Mouse (Mus musculus) stomach, embryonic 14.5 days (tissue): Measurements from ENCODE around the gene Cd7. TPM values are rescaled to one million over a fixed set of nuclear protein-coding genes. Genes with fewer than 3 reads are reported as not detected.
"Not testable (repeated sequence)": the region's sequence is repeated elsewhere in the genome, so short reads cannot be mapped to it uniquely, and the experiment has no call there.

Experiments
- ATAC-seq: fragments of 200-750 bp; cut with Nextera tagmentation; 2 replicates; pipeline ENCODE4 v1.8.0; 2017; ENCODE audit warnings: low read depth, moderate TSS enrichment; ENCODE audit not compliant: insufficient number of reproducible peaks, insufficient read depth, low FRiP score
- H3K27ac ChIP-seq: fragments of 300-500 bp; sonication (generic); 2 replicates; pipeline ENCODE4 v1.5.1; 2014; ENCODE audit warnings: mild to moderate bottlenecking, low read length, moderate library complexity, mixed read lengths
- H3K27me3 ChIP-seq: fragments of 300-500 bp; sonication (generic); 2 replicates; pipeline ENCODE4 v1.6.1; 2014; ENCODE audit warnings: low read length, control low read depth, mixed read lengths; ENCODE audit not compliant: control insufficient read depth, insufficient read depth
- H3K36me3 ChIP-seq: fragments of 300-500 bp; sonication (generic); 2 replicates; pipeline ENCODE4 v1.6.1; 2014; ENCODE audit warnings: mild to moderate bottlenecking, control low read depth, low read length, moderate library complexity, mixed read lengths; ENCODE audit not compliant: control insufficient read depth, insufficient read depth
- H3K4me1 ChIP-seq: fragments of 300-500 bp; sonication (generic); 2 replicates; pipeline ENCODE4 v1.6.1; 2014; ENCODE audit warnings: low read length, control low read depth, mixed read lengths; ENCODE audit not compliant: control insufficient read depth, insufficient read depth
- H3K4me2 ChIP-seq: fragments of 300-500 bp; sonication (generic); replicated peaks from 2 replicates; pipeline ENCODE4 v1.6.1; 2014; ENCODE audit warnings: low read depth, low read length, control low read depth
- H3K4me3 ChIP-seq: fragments of 300-500 bp; sonication (generic); 2 replicates; pipeline ENCODE4 v1.5.1; 2014; ENCODE audit warnings: low read depth, low read length, control low read depth
- H3K9ac ChIP-seq: fragments of 300-500 bp; sonication (generic); replicated peaks from 2 replicates; pipeline ENCODE4 v1.6.1; 2014; ENCODE audit warnings: low read depth, mild to moderate bottlenecking, control low read depth, low read length, moderate library complexity, mixed read lengths
- H3K9me3 ChIP-seq: fragments of 300-500 bp; sonication (generic); 2 replicates; pipeline ENCODE4 v1.6.1; 2016; ENCODE audit warnings: low read depth, low read length, control low read depth; ENCODE audit not compliant: control insufficient read depth
- WGBS: fragments of 180-500 bp; shearing (Covaris S2); extraction: QIAGEN DNeasy Blood & Tissue Kit; methylation state at CpG from one replicate; pipeline ENCODE4 v1.1.7; 2014; 5-methylcytosine and 5-hydroxymethylcytosine counted together
- polyA plus RNA-seq: library from polyadenylated mRNA; unstranded; fragments of >200 nt; fragmentation: Nextera tagmentation; extraction: Ambion mirVana; gene quantifications from 2 replicates; pipeline ENCODE4 v1.2.1, GENCODE M21; 2014

Cd7 gene
- polyA plus RNA-seq, 1 experiment from 2014 or later: 2.1 TPM

DNA sequence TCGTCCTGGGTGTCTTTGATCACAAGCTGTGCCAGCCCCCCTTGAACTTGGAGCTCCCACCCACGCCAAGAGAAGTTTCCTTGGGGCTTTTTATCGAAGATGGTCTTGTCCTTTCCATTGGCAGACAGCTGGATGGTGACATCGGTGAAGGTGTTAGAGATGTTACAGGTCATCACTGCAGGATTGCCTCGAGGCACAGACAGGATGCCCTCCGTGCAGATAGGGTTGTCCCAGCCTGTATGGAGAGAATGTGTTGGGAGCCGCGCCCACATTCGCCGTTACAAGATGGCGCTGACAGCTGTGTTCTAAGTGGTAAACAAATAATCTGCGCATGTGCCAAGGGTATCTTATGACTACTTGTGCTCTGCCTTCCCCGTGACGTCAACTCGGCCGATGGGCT is 30.4 kb upstream of the Cd7 start:
- not testable (repeated sequence) for H3K4me3 ChIP-seq, ATAC-seq, H3K27me3 ChIP-seq, H3K9me3 ChIP-seq, H3K36me3 ChIP-seq, H3K27ac ChIP-seq, H3K4me1 ChIP-seq, H3K4me2 ChIP-seq, H3K9ac ChIP-seq
- 92% methylated on average over 11 of the region's 16 CpGs for WGBS

GRCm38 (mm10) chr11:121067895-121068294 is 28.7 kb upstream of the Cd7 start:
- no peak for ATAC-seq
- Histone ChIP-seq H3K9ac (no peak overlapping the region), H3K36me3 (no peaks in the 10 kb centered on the region), H3K9me3 (no peaks in the 10 kb centered on the region), H3K4me2 (no peak overlapping the region), H3K27ac (no peak overlapping the region), H3K27me3 (no peaks in the 10 kb centered on the region), H3K4me1 (no peaks in the 10 kb centered on the region), H3K4me3 (no peak overlapping the region)
- 90% methylated on average over 2 of the region's 2 CpGs for WGBS

GRCm38 (mm10) chr11:121064197-121064596 is 25.0 kb upstream of the Cd7 start:
- no peak for ATAC-seq
- WGBS: 77% methylated on average over 3 of the region's 3 CpGs
- Histone ChIP-seq H3K4me2 (no peak overlapping the region), H3K9ac (no peak overlapping the region), H3K4me1 (0 out of 2 replicates have a peak, but pooled peaks cover 9% of the 10 kb centered on the region), H3K4me3 (no peak overlapping the region), H3K9me3 (no peaks in the 10 kb centered on the region), H3K27me3 (no peaks in the 10 kb centered on the region), H3K36me3 (no peaks in the 10 kb centered on the region), H3K27ac (no peak overlapping the region)

DNA sequence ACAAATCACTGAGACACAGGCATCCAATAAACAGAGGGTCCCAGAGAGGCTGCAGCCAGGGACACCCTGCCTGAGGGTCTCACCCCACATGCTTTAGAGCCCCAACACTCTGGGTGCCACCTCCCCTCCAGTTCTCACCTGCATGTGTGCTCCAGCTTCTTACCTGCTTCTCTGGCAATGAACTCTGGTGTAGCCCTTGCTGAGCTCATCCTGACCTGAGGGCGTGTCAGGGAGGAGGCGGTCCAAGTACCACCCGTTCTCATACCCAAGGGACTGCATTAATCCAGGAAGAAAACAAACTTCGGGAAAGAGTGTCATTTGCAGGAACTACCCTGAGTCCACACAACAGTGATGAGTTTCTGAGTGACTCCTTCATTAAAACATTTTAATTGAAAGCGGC is 24.2 kb upstream of the Cd7 start, which contains the start of gene Sectm1b:
Gene Sectm1b, minus strand, starts transcription at position 191 of the 400 bp plus-strand sequence.
- 63% methylated on average over 5 of the region's 5 CpGs for WGBS
- no peak for ATAC-seq

GRCm38 (mm10) chr11:121061615-121062014 is 22.4 kb upstream of the Cd7 start:
- no peaks in the 10 kb centered on the region for H3K36me3 ChIP-seq
- no peaks in the 10 kb centered on the region for H3K27me3 ChIP-seq
- WGBS: 35% methylated on average over 8 of the region's 8 CpGs
- H3K27ac ChIP-seq: no peak overlapping the region; the same call in 1 of the 2 replicates
- H3K9me3 ChIP-seq: no peaks in the 10 kb centered on the region
- H3K4me2 ChIP-seq: no peak overlapping the region
- no peak for ATAC-seq
- no peak overlapping the region for H3K9ac ChIP-seq
- H3K4me1 ChIP-seq: 0 out of 2 replicates have a peak, but pooled peaks cover 9% of the 10 kb centered on the region
- no peak overlapping the region for H3K4me3 ChIP-seq

More for the DNA sequence above, 24.2 kb upstream of the Cd7 start, which contains the start of gene Sectm1b:
- H3K4me3 ChIP-seq: no peak within 1 kb of the TSS
- H3K27ac ChIP-seq: no peak within 1 kb of the TSS
- H3K9ac ChIP-seq: no peak within 1 kb of the TSS
- no peaks in the 10 kb centered on the region for H3K36me3 ChIP-seq
- no peaks in the 10 kb centered on the region for H3K27me3 ChIP-seq
- H3K9me3 ChIP-seq: no peaks in the 10 kb centered on the region
- H3K4me1 ChIP-seq: 0 out of 2 replicates have a peak, but pooled peaks cover 9% of the 10 kb centered on the region
- no peak within 1 kb of the TSS for H3K4me2 ChIP-seq

DNA sequence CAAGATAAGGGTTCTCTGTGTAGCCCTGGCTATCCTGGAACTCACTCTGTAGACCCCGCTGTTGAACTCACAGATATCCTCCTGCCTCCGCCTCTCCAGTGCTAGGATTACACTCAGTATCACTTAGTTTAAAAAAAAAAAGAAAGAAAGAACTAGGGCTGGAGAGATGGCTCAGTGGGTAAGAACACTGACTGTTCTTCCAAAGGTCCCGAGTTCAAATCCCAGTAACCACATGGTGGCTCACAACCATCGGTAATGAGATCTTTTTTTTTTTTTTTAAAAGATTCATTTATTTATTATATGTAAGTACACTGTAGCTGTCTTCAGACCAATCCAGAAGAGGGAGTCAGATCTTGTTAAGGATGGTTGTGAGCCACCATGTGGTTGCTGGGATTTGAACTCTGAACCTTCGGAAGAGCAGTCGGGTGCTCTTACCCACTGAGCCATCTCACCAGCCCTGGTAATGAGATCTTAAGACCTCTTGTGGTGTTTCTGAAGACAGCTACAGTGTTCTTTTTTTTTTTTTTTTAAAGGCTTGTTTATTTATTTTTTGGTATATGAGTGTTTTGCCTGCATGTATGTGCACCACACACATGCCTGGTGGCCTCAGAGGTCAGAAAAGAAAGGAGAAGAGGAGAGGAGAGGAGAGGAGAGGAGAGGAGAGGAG is 21.3 kb upstream of the Cd7 start:
- not testable (repeated sequence) for H3K36me3 ChIP-seq, H3K4me3 ChIP-seq, H3K4me2 ChIP-seq, ATAC-seq, H3K9ac ChIP-seq, H3K27ac ChIP-seq, H3K4me1 ChIP-seq, H3K27me3 ChIP-seq, H3K9me3 ChIP-seq
- WGBS: 90% methylated on average over 6 of the region's 6 CpGs

DNA sequence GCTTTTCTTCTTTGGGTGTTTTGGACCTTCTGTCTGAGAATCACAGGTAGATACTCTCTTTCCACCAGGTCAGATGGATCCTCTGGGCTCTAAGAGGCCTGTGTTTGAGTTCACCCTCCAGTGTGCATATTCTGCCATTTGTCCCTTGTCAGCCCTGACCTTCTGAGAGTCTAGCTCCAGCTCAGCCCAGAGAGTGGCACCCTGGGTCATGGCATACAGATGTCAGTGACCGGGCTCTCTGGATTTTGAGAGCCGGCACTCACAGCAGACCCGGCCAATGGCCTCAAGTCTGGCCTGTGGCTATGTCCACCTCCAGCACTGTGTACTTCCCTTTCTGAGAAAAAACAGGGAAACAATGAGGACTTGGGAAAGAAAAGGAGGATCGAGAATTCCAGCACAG is 20.3 kb upstream of the Cd7 start:
- H3K4me2 ChIP-seq: no peak overlapping the region
- H3K9ac ChIP-seq: no peak overlapping the region
- no peaks in the 10 kb centered on the region for H3K27me3 ChIP-seq
- 83% methylated on average over 4 of the region's 4 CpGs for WGBS
- H3K9me3 ChIP-seq: no peaks in the 10 kb centered on the region
- H3K4me1 ChIP-seq: 0 out of 2 replicates have a peak, but pooled peaks cover 9% of the 10 kb centered on the region
- H3K27ac ChIP-seq: no peak overlapping the region
- H3K36me3 ChIP-seq: no peaks in the 10 kb centered on the region
- no peak overlapping the region for H3K4me3 ChIP-seq
- ATAC-seq: no peak

GRCm38 (mm10) chr11:121058956-121059355 is 19.7 kb upstream of the Cd7 start:
- Histone ChIP-seq H3K9me3 (no peaks in the 10 kb centered on the region), H3K9ac (no peak overlapping the region), H3K4me2 (no peak overlapping the region), H3K4me1 (0 out of 2 replicates have a peak, but pooled peaks cover 9% of the 10 kb centered on the region), H3K27me3 (no peaks in the 10 kb centered on the region), H3K27ac (no peak overlapping the region), H3K36me3 (no peaks in the 10 kb centered on the region), H3K4me3 (no peak overlapping the region)
- no peak for ATAC-seq
- 91% methylated on average over 4 of the region's 4 CpGs for WGBS

DNA sequence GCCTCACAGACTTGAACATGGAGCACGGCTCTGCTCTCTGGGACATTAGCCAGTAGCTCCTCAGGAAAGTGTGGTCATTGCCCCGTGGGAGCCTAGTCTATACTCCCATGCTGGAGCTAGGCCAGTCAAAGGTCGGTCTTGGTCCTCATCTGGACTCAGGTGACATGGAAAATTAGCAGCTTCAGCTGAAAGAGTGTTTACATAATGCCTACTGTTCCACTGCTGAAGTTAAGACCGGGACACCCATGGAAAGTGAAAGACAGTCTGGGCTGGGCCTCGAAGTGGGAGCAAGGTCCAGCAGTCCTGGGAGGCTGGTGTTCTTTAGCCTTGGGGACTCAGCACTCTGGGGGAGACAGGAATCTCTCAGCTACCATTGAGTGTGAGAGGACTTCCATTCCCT is 18.9 kb upstream of the Cd7 start:
- no peaks in the 10 kb centered on the region for H3K36me3 ChIP-seq
- H3K9me3 ChIP-seq: no peaks in the 10 kb centered on the region
- WGBS: 77% methylated on average over 5 of the region's 5 CpGs
- no peak for ATAC-seq
- 0 out of 2 replicates have a peak, but pooled peaks cover 9% of the 10 kb centered on the region for H3K4me1 ChIP-seq
- no peak overlapping the region for H3K9ac ChIP-seq
- H3K27ac ChIP-seq: no peak overlapping the region
- H3K27me3 ChIP-seq: no peaks in the 10 kb centered on the region
- H3K4me2 ChIP-seq: no peak overlapping the region
- no peak overlapping the region for H3K4me3 ChIP-seq
